Mouse (Mus musculus): ENCODE results near the gene Ror1. TPM values are rescaled to one million over a fixed set of nuclear protein-coding genes. Genes with fewer than 3 reads are reported as not detected.

Gene Ror1
- polyA plus RNA-seq, 1 experiment = 0.06 TPM

GRCm38 (mm10) chr4:100059811-100060210 lies 35.8 kb upstream of the Ror1 start:
- Histone ChIP-seq H3K27me3 (ENCODE audit: control insufficient read depth, insufficient read depth, insufficient read length) (peaks cover 5% of the 10 kb centered on the region), H3K36me3 (ENCODE audit: control insufficient read depth, insufficient read depth) (no peaks in the 10 kb centered on the region), H3ac (ENCODE audit: control insufficient read depth, insufficient read length) (no peak overlapping the region), H3K79me2 (ENCODE audit: control insufficient read depth, insufficient read depth) (no peaks in the 10 kb centered on the region), H3K4me2 (ENCODE audit: low read depth) (no peak overlapping the region), H3K4me3 (no peak overlapping the region)
- TF ChIP-seq REST (IDR thresholded peaks at IDR 0.05; ENCODE audit: insufficient read depth, insufficient read length) (no peak), CEBPB (IDR thresholded peaks at IDR 0.05; ENCODE audit: insufficient read depth, poor library complexity, severe bottlenecking) (no peak), MAX (IDR thresholded peaks at IDR 0.05; ENCODE audit: low read depth) (no peak), USF1 (IDR thresholded peaks at IDR 0.05; ENCODE audit: low read depth) (no peak), POLR2A (IDR thresholded peaks at IDR 0.05; ENCODE audit: insufficient read length, low read depth) (no peak), TCF3 (IDR thresholded peaks at IDR 0.05; ENCODE audit: insufficient read length, low read depth) (no peak), E2F4 (IDR thresholded peaks at IDR 0.05; ENCODE audit: insufficient read depth) (no peak), SRF (IDR thresholded peaks at IDR 0.05; ENCODE audit: control insufficient read depth, insufficient read length, low read depth) (no peak), POLR2AphosphoS2 (IDR thresholded peaks at IDR 0.05; ENCODE audit: insufficient read length, low read depth) (no peak), MYOG (IDR thresholded peaks at IDR 0.05; ENCODE audit: control insufficient read depth in 1 of 3, insufficient read depth in 1 of 3, insufficient read length in 2 of 3, low read depth in 2 of 3) (no peak), TCF12 (IDR thresholded peaks at IDR 0.05; ENCODE audit: insufficient read depth, poor library complexity, severe bottlenecking) (no peak), MYOD1 (IDR thresholded peaks at IDR 0.05; ENCODE audit: control insufficient read depth in 1 of 3, insufficient read length in 2 of 3, low read depth in 2 of 3) (no peak)

GRCm38 (mm10) chr4:100061396-100062066 lies 34.1 kb upstream of the Ror1 start:
- Histone ChIP-seq H3K4me3 (no peak overlapping the region), H3K79me2 (ENCODE audit: control insufficient read depth, insufficient read depth) (no peaks in the 10 kb centered on the region), H3K4me2 (ENCODE audit: low read depth) (no peak overlapping the region), H3ac (ENCODE audit: control insufficient read depth, insufficient read length) (no peak overlapping the region), H3K27me3 (ENCODE audit: control insufficient read depth, insufficient read depth, insufficient read length) (peaks cover 5% of the 10 kb centered on the region), H3K36me3 (ENCODE audit: control insufficient read depth, insufficient read depth) (no peaks in the 10 kb centered on the region)
- TF ChIP-seq E2F4 (IDR thresholded peaks at IDR 0.05; ENCODE audit: insufficient read depth) (no peak), USF1 (IDR thresholded peaks at IDR 0.05; ENCODE audit: low read depth) (no peak), TCF12 (IDR thresholded peaks at IDR 0.05; ENCODE audit: insufficient read depth, poor library complexity, severe bottlenecking) (no peak), TCF3 (IDR thresholded peaks at IDR 0.05; ENCODE audit: insufficient read length, low read depth) (no peak), REST (IDR thresholded peaks at IDR 0.05; ENCODE audit: insufficient read depth, insufficient read length) (no peak), SRF (IDR thresholded peaks at IDR 0.05; ENCODE audit: control insufficient read depth, insufficient read length, low read depth) (no peak), MAX (IDR thresholded peaks at IDR 0.05; ENCODE audit: low read depth) (no peak), MYOD1 (IDR thresholded peaks at IDR 0.05; ENCODE audit: control insufficient read depth in 1 of 3, insufficient read length in 2 of 3, low read depth in 2 of 3) (no peak), MYOG (IDR thresholded peaks at IDR 0.05; ENCODE audit: control insufficient read depth in 1 of 3, insufficient read depth in 1 of 3, insufficient read length in 2 of 3, low read depth in 2 of 3) (no peak), CEBPB (IDR thresholded peaks at IDR 0.05; ENCODE audit: insufficient read depth, poor library complexity, severe bottlenecking) (no peak), POLR2A (IDR thresholded peaks at IDR 0.05; ENCODE audit: insufficient read length, low read depth) (no peak), POLR2AphosphoS2 (IDR thresholded peaks at IDR 0.05; ENCODE audit: insufficient read length, low read depth) (no peak)

- Histone ChIP-seq H3K36me3 (ENCODE audit: control insufficient read depth, insufficient read depth) (no peaks in the 10 kb centered on the region), H3K4me2 (ENCODE audit: low read depth) (no peak overlapping the region), H3ac (ENCODE audit: control insufficient read depth, insufficient read length) (no peak overlapping the region), H3K79me2 (ENCODE audit: control insufficient read depth, insufficient read depth) (no peaks in the 10 kb centered on the region), H3K4me3 (no peak overlapping the region), H3K27me3 (ENCODE audit: control insufficient read depth, insufficient read depth, insufficient read length) (no peaks in the 10 kb centered on the region)
- TF ChIP-seq E2F4 (IDR thresholded peaks at IDR 0.05; ENCODE audit: insufficient read depth) (no peak), SRF (IDR thresholded peaks at IDR 0.05; ENCODE audit: control insufficient read depth, insufficient read length, low read depth) (no peak), TCF12 (IDR thresholded peaks at IDR 0.05; ENCODE audit: insufficient read depth, poor library complexity, severe bottlenecking) (no peak), POLR2A (IDR thresholded peaks at IDR 0.05; ENCODE audit: insufficient read length, low read depth) (no peak), REST (IDR thresholded peaks at IDR 0.05; ENCODE audit: insufficient read depth, insufficient read length) (no peak), MYOD1 (IDR thresholded peaks at IDR 0.05; ENCODE audit: control insufficient read depth in 1 of 3, insufficient read length in 2 of 3, low read depth in 2 of 3) (no peak), CEBPB (IDR thresholded peaks at IDR 0.05; ENCODE audit: insufficient read depth, poor library complexity, severe bottlenecking) (no peak), MYOG (IDR thresholded peaks at IDR 0.05; ENCODE audit: control insufficient read depth in 1 of 3, insufficient read depth in 1 of 3, insufficient read length in 2 of 3, low read depth in 2 of 3) (no peak), USF1 (IDR thresholded peaks at IDR 0.05; ENCODE audit: low read depth) (no peak), TCF3 (IDR thresholded peaks at IDR 0.05; ENCODE audit: insufficient read length, low read depth) (no peak), MAX (IDR thresholded peaks at IDR 0.05; ENCODE audit: low read depth) (no peak), POLR2AphosphoS2 (IDR thresholded peaks at IDR 0.05; ENCODE audit: insufficient read length, low read depth) (no peak)
Measured at GRCm38 (mm10) chr4:100065686-100066085, 29.9 kb upstream of the Ror1 start.

- Histone ChIP-seq H3K4me2 (ENCODE audit: low read depth) (no peak overlapping the region), H3K79me2 (ENCODE audit: control insufficient read depth, insufficient read depth) (no peaks in the 10 kb centered on the region), H3ac (ENCODE audit: control insufficient read depth, insufficient read length) (no peak overlapping the region), H3K36me3 (ENCODE audit: control insufficient read depth, insufficient read depth) (no peaks in the 10 kb centered on the region), H3K27me3 (ENCODE audit: control insufficient read depth, insufficient read depth, insufficient read length) (no peaks in the 10 kb centered on the region), H3K4me3 (no peak overlapping the region)
- TF ChIP-seq E2F4 (IDR thresholded peaks at IDR 0.05; ENCODE audit: insufficient read depth) (no peak), CEBPB (IDR thresholded peaks at IDR 0.05; ENCODE audit: insufficient read depth, poor library complexity, severe bottlenecking) (no peak), TCF12 (IDR thresholded peaks at IDR 0.05; ENCODE audit: insufficient read depth, poor library complexity, severe bottlenecking) (no peak)
Measured at GRCm38 (mm10) chr4:100070101-100070500, 25.5 kb upstream of the Ror1 start.
